Mouse (Mus musculus) embryonic facial prominence, embryonic 12.5 days (tissue): ENCODE measurements around the gene Vsig10. TPM values are rescaled to one million over a fixed set of nuclear protein-coding genes. Genes with fewer than 3 reads are reported as not detected.

Experiments
- ATAC-seq: fragments of 200-750 bp; cut with Nextera tagmentation; 2 replicates; pipeline ENCODE4 v1.8.0; 2017; ENCODE audit not compliant: insufficient number of reproducible peaks, insufficient read depth, low FRiP score, low TSS enrichment
- H3K27ac ChIP-seq: fragments of 300-500 bp; sonication (generic); 2 replicates; pipeline ENCODE4 v1.5.1; 2016; ENCODE audit warnings: mild to moderate bottlenecking
- H3K27me3 ChIP-seq: fragments of 300-500 bp; sonication (generic); 2 replicates; pipeline ENCODE4 v1.6.1; 2016; ENCODE audit warnings: mild to moderate bottlenecking, moderate library complexity
- H3K36me3 ChIP-seq: fragments of 300-500 bp; sonication (generic); 2 replicates; pipeline ENCODE4 v1.6.1; 2016; ENCODE audit warnings: mild to moderate bottlenecking
- H3K4me1 ChIP-seq: fragments of 300-500 bp; sonication (generic); 2 replicates; pipeline ENCODE4 v1.6.1; 2016
- H3K4me2 ChIP-seq: fragments of 300-500 bp; sonication (generic); replicated peaks from 2 replicates; pipeline ENCODE4 v1.6.1; 2016; ENCODE audit warnings: mild to moderate bottlenecking, moderate library complexity
- H3K4me3 ChIP-seq: fragments of 300-500 bp; sonication (generic); 2 replicates; pipeline ENCODE4 v1.5.1; 2016; ENCODE audit warnings: mild to moderate bottlenecking
- H3K9ac ChIP-seq: fragments of 300-500 bp; sonication (generic); 2 replicates; pipeline ENCODE4 v1.6.1; 2016; ENCODE audit warnings: mild to moderate bottlenecking, moderate library complexity
- H3K9me3 ChIP-seq: fragments of 300-500 bp; sonication (generic); 2 replicates; pipeline ENCODE4 v1.6.1; 2016; ENCODE audit warnings: mild to moderate bottlenecking, moderate library complexity
- WGBS: fragments of 180-500 bp; shearing (Covaris S2); methylation state at CpG from one replicate; pipeline ENCODE4 v1.1.7; 2016; 5-methylcytosine and 5-hydroxymethylcytosine counted together
- polyA plus RNA-seq: library from polyadenylated mRNA; unstranded; fragments of >200 nt; fragmentation: Nextera tagmentation; extraction: Ambion mirVana; gene quantifications from 2 replicates; pipeline ENCODE4 v1.2.1, GENCODE M21; 2016

The Vsig10 gene
- polyA plus RNA-seq = 5.4 and 6.7 TPM in 2 replicates

DNA sequence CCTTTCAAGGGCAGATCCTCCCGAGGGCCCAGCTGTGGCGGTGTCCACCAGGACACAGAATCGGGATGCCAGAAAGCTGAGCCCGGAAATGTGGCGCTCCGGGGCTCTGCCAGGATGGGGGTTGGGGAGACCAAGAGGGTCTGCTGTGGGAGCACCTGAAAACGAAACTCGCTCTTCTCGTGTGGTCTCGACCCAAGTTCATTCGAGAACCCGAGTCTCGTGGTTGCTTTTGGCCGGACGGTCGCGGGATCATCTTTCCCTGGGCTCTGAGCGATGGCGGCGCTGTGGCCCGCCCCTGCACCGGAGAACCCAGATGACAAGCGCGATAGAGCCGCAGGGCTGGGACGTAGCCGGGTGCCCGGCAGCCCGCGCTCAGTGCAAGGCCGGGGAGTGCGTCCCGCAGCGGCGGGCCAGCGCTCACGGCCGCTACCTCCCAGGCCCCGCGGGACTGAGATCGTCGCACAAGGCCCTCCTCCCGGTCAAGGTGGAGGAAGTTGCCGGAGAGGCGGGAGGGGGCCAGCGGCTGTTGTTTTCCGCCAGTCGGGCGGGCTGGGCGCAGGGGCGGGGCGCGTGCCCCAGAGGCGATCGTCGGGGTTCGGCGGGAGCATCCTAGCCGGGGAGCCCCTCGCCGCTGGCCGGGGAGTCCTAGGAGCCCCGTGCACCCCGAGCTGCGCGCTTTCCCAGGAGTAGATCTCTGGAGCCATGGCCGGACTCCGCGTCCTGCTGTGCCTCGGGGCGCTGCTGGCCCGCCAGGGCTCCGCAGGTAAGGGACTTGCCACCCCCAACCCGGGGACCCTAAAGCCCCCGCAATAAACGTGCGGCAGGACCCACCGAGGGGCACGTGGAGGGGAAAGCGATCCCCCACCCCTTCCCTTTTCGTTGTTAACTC lies at the start of gene Vsig10:
Vsig10 (plus strand) TSS at position 343 of the 889 bp plus-strand sequence.
- Histone ChIP-seq H3K4me3 (peak within 1 kb of the TSS; percentile 64), H3K4me1 (peaks cover 15% of the 10 kb centered on the region), H3K36me3 (no peaks in the 10 kb centered on the region), H3K27ac (peak within 1 kb of the TSS; percentile 51), H3K9ac (peak within 1 kb of the TSS; percentile 71), H3K27me3 (peaks cover 27% of the 10 kb centered on the region), H3K4me2 (peak within 1 kb of the TSS; percentile 87), H3K9me3 (no peaks in the 10 kb centered on the region)
- under 1% methylated on average over 81 of the region's 81 CpGs for WGBS
- ATAC-seq = peak; percentile 82

DNA sequence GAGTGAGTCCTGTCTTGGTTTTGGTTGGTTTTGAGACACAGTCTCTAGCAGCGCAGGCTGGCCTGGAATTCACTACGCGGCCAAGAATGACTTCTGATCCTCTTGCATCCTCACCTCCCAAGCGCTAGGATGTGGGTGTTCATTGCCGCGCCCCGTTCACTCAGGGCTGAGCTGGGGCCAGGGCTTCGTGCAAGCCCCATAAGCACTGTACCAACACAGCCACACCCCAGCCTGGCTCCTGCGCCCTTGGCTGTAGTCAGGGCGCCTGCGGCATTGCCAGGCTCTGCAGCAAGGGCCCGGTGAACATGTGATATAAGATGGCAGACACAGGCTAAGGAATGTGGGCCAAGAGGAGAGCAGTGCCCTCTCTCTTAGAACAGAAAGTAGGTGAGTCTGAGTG lies 49.5 kb upstream of the Vsig10 start:
- no peak for ATAC-seq
- 92% methylated on average over 12 of the region's 12 CpGs for WGBS
- Histone ChIP-seq H3K4me2 (no peak overlapping the region), H3K9ac (no peak overlapping the region), H3K27ac (no peak overlapping the region), H3K9me3 (no peaks in the 10 kb centered on the region), H3K27me3 (no peaks in the 10 kb centered on the region), H3K36me3 (no peaks in the 10 kb centered on the region), H3K4me3 (no peak overlapping the region), H3K4me1 (no peaks in the 10 kb centered on the region)

DNA sequence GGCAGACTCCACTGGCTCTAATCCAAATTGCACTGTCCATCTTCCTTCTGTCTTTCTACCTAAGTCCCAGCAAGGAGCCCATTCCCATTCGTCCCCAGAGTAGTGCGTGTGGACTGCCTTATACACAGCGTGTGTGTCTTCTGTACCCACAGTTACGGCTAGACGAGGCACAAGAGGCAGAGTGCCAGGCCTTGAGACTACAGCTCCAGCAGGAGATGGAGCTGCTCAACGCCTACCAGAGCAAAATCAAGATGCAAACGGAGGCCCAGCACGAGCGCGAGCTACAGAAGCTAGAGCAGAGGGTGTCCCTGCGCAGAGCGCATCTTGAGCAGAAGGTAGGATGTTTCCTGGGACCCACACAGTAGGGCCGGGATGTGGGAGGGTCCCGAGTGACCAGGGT lies 46.9 kb upstream of the Vsig10 start:
- Histone ChIP-seq H3K9ac (no peak overlapping the region), H3K4me2 (no peak overlapping the region), H3K36me3 (no peaks in the 10 kb centered on the region), H3K9me3 (no peaks in the 10 kb centered on the region), H3K4me3 (no peak overlapping the region), H3K4me1 (no peaks in the 10 kb centered on the region), H3K27me3 (no peaks in the 10 kb centered on the region), H3K27ac (no peak overlapping the region)
- no peak for ATAC-seq
- WGBS = 90% methylated on average over 14 of the region's 14 CpGs

DNA sequence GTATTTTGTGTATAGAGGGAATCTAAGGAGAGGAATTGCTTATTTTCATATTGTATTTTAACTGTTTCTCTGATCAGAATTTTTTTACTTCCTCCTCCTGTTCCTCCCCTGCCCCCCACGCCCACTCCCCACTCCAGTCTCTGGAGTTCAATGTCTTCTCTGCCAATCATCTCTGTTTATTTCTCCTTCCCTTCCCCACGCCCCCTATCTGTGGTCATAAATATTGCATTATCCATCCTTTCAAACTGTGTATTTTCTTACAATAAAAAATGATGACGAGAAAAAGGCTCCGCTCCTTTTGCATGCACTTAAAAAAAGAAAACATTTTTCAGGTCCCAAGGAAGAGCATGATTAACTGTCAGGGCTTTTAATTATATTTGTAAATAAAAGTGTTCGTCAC lies 44.1 kb upstream of the Vsig10 start:
- 0 out of 2 replicates have a peak, but pooled peaks cover 8% of the 10 kb centered on the region for H3K36me3 ChIP-seq
- H3K27ac ChIP-seq = no peak overlapping the region
- no peaks in the 10 kb centered on the region for H3K27me3 ChIP-seq
- no peak for ATAC-seq
- H3K9ac ChIP-seq = no peak overlapping the region
- H3K4me1 ChIP-seq = no peaks in the 10 kb centered on the region
- H3K4me2 ChIP-seq = no peak overlapping the region
- H3K4me3 ChIP-seq = no peak overlapping the region
- H3K9me3 ChIP-seq = no peaks in the 10 kb centered on the region
- WGBS = 60% methylated on average over 5 of the region's 5 CpGs

DNA sequence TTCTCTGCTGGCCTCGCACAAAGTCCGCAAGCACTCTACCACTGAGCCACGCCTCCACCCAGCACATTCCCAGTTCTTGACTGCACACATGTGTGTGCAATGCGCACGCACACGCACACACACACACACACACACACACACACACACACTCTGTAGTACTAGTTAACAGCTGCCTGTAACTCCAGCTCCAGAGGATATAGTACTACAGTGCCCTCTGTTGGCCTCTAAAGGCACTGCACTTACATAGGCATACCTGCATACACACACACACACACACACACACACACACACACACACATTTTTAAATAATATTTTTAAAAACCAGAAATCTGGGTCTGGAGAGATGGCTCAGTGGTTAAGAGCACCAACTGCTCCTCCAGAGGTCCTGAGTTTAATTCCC lies 41.1 kb upstream of the Vsig10 start:
- no peaks in the 10 kb centered on the region for H3K27me3 ChIP-seq
- no peak overlapping the region for H3K9ac ChIP-seq
- H3K36me3 ChIP-seq = peaks cover 30% of the 10 kb centered on the region
- no peak overlapping the region for H3K4me2 ChIP-seq
- 90% methylated on average over 6 of the region's 6 CpGs for WGBS
- no peak overlapping the region for H3K4me3 ChIP-seq
- no peaks in the 10 kb centered on the region for H3K4me1 ChIP-seq
- no peaks in the 10 kb centered on the region for H3K9me3 ChIP-seq
- no peak overlapping the region for H3K27ac ChIP-seq
- no peak for ATAC-seq

DNA sequence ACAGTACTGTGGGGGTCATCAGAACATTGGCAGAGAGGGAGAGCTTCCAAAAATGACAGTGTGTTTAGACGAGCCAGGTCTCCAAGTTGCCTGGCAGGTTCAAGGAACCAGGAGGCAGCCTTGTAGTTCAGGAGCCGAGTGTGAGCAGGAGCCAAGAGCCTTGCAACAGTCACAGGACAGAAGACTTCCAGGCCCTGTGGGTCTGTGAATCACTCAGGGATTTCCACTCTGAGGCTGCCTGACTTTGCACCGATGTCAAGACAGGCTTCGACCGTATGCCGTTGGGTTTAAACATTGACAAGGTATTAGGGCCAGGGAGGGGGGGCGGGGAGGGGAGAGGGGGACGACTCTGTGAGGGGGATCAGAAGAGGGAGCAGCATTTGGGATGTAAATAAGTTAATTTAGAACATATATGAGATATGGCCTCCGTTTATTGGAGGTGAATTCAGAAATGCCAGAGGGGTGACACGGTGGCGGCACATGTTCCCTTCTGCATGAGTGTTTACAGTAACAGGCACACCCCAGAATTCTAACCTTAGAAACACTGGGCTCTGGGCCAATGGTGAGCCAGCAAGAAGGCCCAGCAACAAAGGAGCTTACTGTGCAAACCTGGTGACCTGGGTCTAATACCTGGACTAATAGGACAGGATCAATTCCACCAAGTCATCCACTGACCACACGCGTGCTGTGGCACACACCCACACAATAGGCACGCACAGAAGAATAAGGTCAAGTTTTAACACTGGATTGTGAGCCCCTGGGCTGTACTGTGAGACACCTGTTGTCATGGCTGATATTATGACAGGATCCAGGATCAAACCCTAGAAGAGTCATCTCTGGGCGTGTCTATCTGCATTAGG lies 39.8 kb upstream of the Vsig10 start:
- H3K9me3 ChIP-seq = no peaks in the 10 kb centered on the region
- H3K4me2 ChIP-seq = no peak overlapping the region
- peaks cover 38% of the 10 kb centered on the region for H3K36me3 ChIP-seq
- no peak overlapping the region for H3K4me3 ChIP-seq
- ATAC-seq = no peak
- H3K9ac ChIP-seq = no peak overlapping the region
- no peak overlapping the region for H3K27ac ChIP-seq
- H3K27me3 ChIP-seq = no peaks in the 10 kb centered on the region
- WGBS = 89% methylated on average over 15 of the region's 15 CpGs
- H3K4me1 ChIP-seq = no peaks in the 10 kb centered on the region

DNA sequence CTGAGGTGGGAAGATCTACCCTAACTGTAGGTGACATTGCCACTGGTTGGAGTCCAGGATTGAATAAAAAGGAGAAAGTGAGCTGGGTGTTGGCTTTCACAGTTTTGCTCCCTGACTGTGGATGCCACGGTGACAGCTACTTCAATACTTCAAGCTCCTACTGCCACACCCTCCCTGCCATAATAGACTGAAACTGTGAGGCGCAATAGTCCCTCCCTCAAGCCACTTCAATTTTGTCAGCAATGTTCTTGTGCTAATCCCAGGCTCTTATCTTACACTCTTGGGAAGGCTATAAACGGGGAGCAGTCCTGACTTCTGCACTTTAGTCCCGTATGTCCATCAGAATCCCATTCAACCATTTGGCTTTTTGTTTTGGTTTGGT lies 39.2 kb upstream of the Vsig10 start:
- H3K4me3 ChIP-seq = no peak overlapping the region
- no peak overlapping the region for H3K9ac ChIP-seq
- ATAC-seq = no peak
- H3K9me3 ChIP-seq = no peaks in the 10 kb centered on the region
- 86% methylated on average over 4 of the region's 4 CpGs for WGBS
- no peak overlapping the region for H3K27ac ChIP-seq
- peaks cover 44% of the 10 kb centered on the region for H3K36me3 ChIP-seq
- H3K27me3 ChIP-seq = no peaks in the 10 kb centered on the region
- H3K4me1 ChIP-seq = peaks cover 2% of the 10 kb centered on the region; the same call in 1 of the 2 replicates
- no peak overlapping the region for H3K4me2 ChIP-seq

DNA sequence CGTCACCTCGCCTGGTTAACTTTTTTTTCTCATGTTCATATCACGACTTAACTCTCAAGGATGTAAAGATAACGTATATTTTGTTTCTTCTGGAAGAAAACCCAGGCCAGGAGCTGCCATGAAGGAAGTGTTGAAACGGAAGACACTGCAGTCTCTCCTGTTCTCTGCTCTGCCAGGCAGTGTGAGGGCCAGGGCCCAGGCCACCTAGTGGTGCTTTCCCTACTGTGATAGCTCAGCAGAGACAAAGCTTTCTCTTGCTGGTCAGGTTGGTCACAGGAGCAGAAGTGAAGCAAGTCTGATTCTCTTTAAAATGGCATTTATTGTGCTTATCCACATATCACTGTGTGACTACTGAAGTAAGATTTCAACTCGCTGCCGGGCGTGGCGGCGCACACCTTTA lies 37.3 kb upstream of the Vsig10 start:
- H3K4me1 ChIP-seq = peaks cover 18% of the 10 kb centered on the region
- peaks cover 56% of the 10 kb centered on the region for H3K36me3 ChIP-seq
- no peak overlapping the region for H3K9ac ChIP-seq
- H3K9me3 ChIP-seq = no peaks in the 10 kb centered on the region
- no peak overlapping the region for H3K4me3 ChIP-seq
- no peak overlapping the region for H3K27ac ChIP-seq
- no peak for ATAC-seq
- H3K4me2 ChIP-seq = no peak overlapping the region
- H3K27me3 ChIP-seq = no peaks in the 10 kb centered on the region
- 91% methylated on average over 10 of the region's 10 CpGs for WGBS

DNA sequence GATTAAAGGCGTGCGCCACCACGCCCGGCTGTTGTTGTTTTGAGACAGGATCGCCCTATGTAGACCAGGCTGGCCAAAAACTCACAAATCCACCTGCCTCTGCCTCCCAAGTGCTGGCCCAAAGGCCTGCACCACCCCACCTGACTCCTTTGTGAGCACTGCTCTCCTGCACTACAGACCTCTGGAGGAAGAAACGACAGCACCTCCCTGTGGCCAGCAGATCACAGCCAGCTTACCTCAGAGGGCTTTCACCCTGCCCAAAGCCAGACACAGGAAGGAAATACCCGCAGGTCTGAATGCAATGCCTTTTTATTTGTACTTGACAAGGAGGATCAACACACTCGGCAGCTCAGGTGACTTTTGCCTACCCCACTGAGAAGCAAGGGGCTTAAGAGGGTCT lies 36.5 kb upstream of the Vsig10 start:
- no peak for ATAC-seq
- no peak overlapping the region for H3K4me2 ChIP-seq
- H3K27me3 ChIP-seq = no peaks in the 10 kb centered on the region
- no peak overlapping the region for H3K27ac ChIP-seq
- no peak overlapping the region for H3K4me3 ChIP-seq
- no peaks in the 10 kb centered on the region for H3K9me3 ChIP-seq
- peaks cover 56% of the 10 kb centered on the region for H3K36me3 ChIP-seq
- H3K9ac ChIP-seq = no peak overlapping the region
- 84% methylated on average over 8 of the region's 8 CpGs for WGBS
- peaks cover 18% of the 10 kb centered on the region for H3K4me1 ChIP-seq

DNA sequence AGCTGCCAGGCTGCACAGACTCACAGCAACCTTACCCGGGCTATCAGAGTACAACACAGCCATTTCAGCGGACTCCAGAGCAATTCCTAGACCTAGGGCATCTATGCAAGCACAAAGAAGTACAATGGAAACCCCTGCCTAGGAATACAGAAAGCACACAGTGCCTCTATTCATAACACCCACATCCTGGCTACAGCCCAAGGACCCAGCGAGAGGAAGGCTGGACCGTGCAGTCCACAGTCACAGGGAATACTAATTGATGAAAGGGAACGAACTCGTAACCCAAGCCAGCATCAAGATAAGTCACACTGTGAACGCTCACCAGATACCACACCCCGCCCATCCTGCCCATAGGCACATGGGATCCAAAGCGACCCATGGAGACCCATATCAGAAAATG lies 34.9 kb upstream of the Vsig10 start:
- WGBS = 75% methylated on average over 9 of the region's 9 CpGs
- no peaks in the 10 kb centered on the region for H3K9me3 ChIP-seq
- no peak overlapping the region for H3K4me3 ChIP-seq
- no peak overlapping the region for H3K9ac ChIP-seq
- no peak overlapping the region for H3K4me2 ChIP-seq
- H3K36me3 ChIP-seq = peaks cover 56% of the 10 kb centered on the region
- no peak overlapping the region for H3K27ac ChIP-seq
- peaks cover 24% of the 10 kb centered on the region for H3K4me1 ChIP-seq
- no peaks in the 10 kb centered on the region for H3K27me3 ChIP-seq
- ATAC-seq = no peak

DNA sequence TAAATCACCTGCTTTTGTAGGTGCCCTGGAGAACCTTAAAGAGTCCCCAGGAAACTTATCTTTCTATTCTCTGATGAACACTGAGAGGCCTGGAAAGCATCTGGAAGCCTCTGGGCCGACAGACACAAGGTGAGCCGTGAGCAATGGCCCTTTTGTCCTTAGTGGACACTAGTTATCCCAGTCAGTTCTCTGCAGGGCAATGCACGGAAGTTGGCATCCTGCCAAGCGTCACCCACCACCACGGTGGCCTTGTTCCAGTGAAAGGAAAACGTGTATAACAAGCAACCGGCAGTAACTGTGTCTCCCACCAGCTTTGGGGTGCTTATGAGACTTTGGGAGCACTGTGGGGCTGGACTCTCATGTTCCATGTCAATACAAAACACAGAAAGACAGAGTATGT lies 34.2 kb upstream of the Vsig10 start:
- Histone ChIP-seq H3K27me3 (no peaks in the 10 kb centered on the region), H3K9me3 (no peaks in the 10 kb centered on the region), H3K9ac (no peak overlapping the region), H3K36me3 (peaks cover 50% of the 10 kb centered on the region), H3K27ac (no peak overlapping the region), H3K4me3 (no peak overlapping the region), H3K4me1 (peaks cover 24% of the 10 kb centered on the region), H3K4me2 (no peak overlapping the region)
- no peak for ATAC-seq
- WGBS = 76% methylated on average over 7 of the region's 7 CpGs
